Mouse (Mus musculus) retina, embryonic 14.5 days (tissue): ENCODE data around the gene Socs2.

Experiments used
- DNase-seq: peaks from one replicate; pipeline ENCODE4 v3.0.0-alpha.2; 2015; ENCODE audit warnings: low spot score

Gene Socs2

GRCm38 (mm10) chr10:95416685-95417495 is at the start of gene Socs2:
Socs2 (minus strand) TSS chr10:95417180.
- DNase-seq = peak; percentile 93

- DNase-seq = no peak
Measured at GRCm38 (mm10) chr10:95465485-95465896, 48.5 kb upstream of the Socs2 start.

- peak; percentile 25 for DNase-seq
Measured at GRCm38 (mm10) chr10:95464527-95464926, 47.5 kb upstream of the Socs2 start.

GRCm38 (mm10) chr10:95462231-95462630 is 45.3 kb upstream of the Socs2 start:
- DNase-seq = no peak

- no peak for DNase-seq
Measured at GRCm38 (mm10) chr10:95461053-95461553, 44.1 kb upstream of the Socs2 start.

- no peak for DNase-seq
Measured at GRCm38 (mm10) chr10:95458050-95458806, 41.2 kb upstream of the Socs2 start.

GRCm38 (mm10) chr10:95457367-95458049 is 40.5 kb upstream of the Socs2 start:
- no peak for DNase-seq

DNA sequence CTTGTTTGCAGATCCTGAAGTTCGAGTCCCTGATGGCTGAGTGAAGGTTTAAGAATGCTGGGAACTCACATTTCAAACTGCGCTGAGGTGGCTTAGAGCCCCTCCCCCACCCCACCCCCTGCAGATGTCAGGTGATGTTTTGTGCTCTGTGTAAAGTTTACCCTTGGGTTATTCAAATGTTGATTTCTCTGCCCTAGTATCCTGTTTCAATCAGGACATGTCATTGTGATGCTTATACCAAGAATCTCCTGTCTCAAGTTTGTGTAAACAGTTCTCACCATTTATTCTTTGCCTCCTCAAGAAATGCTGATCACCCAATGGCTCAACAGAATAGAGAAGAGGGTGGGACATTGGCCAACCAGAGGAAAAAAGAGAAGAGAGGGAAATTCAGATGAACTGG is 39.1 kb upstream of the Socs2 start:
- no peak for DNase-seq

- DNase-seq = no peak
Measured at GRCm38 (mm10) chr10:95453282-95453681, 36.3 kb upstream of the Socs2 start.

GRCm38 (mm10) chr10:95449033-95449432 is 32.1 kb upstream of the Socs2 start:
- DNase-seq = no peak

DNA sequence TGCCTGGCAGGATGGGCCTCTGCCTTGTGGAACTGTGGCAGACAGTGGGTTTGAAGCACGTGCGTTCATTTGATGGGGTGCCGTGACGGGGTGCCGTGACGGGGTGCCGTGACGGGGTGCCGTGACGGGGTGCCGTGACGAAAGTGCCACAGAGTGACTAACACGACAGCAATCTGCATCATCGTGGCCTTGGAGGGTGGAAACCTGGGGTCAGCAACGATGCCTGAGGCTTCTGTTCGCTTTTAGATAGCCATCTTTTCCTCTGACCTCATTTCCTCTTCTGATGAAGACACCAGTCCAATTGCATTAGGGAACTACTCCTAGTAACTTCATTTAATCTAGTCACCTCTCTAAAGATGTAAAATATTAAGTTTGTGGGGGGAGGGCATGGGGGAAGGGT is 31.0 kb upstream of the Socs2 start:
- no peak for DNase-seq

DNA sequence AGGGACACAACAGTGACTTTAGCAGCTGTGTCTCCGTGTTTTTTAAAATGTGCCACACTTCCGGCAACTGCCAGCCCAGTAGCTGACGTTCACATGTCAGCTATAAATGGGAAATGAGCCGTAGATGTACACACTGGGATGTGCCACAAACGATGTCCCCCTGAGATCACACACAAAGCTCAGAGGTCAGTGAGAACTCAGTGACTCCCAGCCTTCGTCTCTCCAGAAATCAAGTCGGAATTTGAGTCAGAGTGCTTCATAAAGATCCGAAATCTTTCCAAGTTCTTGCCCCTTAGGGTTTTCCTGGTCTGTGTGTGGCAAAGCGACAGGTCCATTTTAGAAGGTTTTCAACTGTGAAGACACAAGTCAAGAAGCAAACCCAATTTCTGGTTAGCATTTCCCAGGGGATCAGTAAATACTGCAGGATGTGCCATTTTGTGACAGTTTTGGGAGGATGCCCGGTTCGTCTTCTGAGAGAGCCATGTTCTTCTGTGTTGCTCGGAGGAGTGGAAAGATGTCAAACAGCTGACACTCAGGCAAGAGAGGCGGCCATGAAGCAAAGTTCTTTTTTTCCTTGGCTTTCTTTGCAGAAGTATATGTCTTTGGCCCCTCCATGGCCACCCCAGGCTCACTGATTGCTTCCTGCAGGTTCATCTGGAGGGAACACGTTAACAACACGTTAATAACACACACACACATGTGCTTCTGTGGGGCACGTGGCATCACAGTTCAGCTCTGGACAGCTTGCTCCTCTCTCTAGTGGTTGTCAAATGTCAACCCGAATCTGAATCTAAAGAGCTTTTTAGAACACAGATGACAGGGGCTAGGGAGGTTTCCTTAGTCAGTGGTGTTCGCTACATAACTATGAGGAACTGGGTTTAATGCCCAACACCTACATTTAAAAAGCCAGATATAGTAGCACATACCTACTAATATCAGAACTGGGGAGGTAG is 28.4 kb upstream of the Socs2 start:
- no peak for DNase-seq

DNA sequence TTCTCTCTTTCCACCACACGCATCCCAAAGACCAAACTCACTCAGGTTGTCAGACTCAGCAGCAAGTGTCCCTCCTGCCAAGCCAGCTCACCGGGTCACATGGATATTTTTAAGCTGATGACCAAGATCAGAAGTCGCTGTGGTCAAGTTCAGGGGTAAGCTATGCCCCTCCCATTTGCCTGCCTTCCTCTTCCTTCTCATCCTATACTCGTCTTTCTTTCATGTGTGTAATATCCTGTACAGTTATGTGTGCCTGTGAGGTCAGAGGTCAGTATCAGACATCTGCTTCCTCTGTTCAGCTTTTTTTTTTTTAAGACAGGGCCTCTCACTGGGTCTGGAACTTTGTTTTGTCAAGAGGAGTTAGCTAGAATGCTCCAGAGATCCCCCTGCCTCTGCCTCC is 25.4 kb upstream of the Socs2 start:
- DNase-seq = no peak

- DNase-seq = peak; percentile 17
Measured at GRCm38 (mm10) chr10:95440566-95440965, 23.6 kb upstream of the Socs2 start.

- DNase-seq = no peak
Measured at GRCm38 (mm10) chr10:95439718-95440339, 22.8 kb upstream of the Socs2 start.

DNA sequence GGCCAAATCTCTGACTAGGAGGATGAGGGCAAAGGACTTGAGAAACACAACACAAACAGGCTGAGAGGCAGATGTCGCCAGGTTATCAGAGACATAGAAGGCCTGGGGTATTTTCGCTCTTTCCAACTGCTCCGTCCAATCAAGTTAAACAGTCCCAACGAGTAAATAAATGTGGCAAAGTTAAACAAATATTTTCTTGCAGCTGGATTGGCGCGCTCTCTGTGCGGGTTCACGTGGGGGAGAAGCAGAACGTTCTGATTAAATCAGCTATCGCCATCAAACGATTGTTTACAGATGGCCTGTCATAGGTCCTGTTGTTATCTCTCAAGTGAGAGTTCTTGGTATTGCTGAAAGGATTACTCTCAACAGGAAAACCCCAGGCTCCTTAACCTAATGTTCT is 22.0 kb upstream of the Socs2 start:
- no peak for DNase-seq

DNA sequence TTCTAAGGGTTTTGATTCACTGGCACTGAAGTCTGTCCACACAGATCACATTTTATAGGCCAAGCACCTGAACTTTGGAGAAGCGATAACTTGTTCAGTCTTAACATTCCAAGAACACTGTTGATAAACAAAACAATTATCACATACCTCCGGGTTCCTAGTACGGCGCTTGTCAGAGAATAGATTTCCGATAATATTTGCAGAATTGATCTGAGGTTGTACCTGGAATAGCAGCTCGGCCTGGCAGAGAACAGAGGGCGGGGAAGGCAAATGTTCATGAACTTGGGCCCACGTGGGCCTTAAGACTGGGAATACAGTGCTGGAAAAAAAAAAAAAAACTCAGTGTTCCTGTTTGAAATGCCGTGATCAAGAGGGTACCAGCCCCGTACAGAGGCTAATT is 13.3 kb upstream of the Socs2 start:
- no peak for DNase-seq

DNA sequence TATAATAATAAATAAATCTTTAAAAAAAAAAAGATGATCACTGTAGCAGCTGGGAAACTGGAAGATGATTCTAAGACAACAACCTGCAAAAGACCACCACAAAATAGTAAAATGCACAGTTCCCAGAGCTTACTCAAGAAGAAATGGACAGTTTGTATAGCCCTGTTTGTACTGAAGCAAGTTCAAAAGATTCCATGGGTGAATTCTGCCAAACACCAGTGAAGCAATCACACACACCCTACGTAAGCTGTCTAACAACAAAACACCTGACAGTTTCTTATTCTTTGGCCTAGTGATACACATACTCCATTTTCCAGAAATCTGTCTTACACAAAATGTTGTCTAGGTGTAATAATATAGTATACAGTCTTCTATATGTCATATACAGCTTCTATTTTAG is 12.1 kb upstream of the Socs2 start:
- DNase-seq = no peak

DNA sequence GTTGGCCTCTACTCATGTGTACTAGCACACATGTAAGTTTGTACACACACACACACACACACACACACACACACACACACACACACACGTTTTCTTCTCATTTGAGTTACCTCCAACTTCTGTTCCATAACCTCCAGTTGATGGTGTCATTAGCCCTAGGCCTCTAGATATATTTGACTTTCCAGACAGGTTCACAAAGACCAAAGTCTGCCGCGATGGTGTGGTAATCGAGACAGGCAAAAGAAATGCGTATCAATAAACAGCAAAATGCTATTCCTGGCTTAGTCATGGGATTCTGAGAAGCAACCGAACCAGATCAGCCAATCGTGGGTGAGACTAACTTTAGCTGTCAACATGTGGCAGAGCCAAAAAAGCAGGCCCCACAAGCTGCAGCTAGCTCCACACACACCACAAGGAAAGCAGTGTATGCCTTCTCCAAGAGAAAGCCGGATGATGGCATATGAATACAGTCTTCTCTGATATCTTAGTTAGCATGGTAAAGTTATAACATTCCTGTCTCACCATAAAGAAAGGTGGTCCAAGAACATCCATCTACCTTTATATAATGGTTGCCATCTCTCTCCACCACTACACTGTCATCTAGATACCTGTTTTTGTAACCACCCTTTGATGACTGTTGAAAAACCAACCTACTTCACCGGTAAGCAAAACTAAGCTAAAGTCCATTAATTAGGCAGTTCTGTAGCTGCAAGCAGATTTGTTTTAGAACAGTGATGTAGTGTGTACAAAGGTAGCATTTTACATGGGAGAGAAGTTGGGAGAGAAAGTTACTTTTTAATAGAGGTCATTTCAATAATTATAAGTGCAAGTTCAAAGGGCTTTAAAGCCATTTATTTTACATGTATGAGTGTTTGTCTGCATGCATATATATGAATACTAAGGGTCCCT is 9.5 kb upstream of the Socs2 start:
- DNase-seq = no peak

GRCm38 (mm10) chr10:95422681-95423080 is 5.7 kb upstream of the Socs2 start:
- DNase-seq = no peak
